Mouse (Mus musculus): ENCODE results near the gene Ahdc1. TPM values are rescaled to one million over a fixed set of nuclear protein-coding genes. Genes with fewer than 3 reads are reported as not detected.
A peak's percentile ranks its signal among the peaks of the same experiment; 100 is the strongest.
"Not testable (repeated sequence)": the region's sequence is repeated elsewhere in the genome, so short reads cannot be mapped to it uniquely, and the experiment has no call there.

The Ahdc1 gene
- total RNA-seq, 2 experiments from 2014 or later: 2.9 TPM; not detected in 1

GRCm38 (mm10) chr4:133090276-133090719 lies 79.2 kb downstream of the Ahdc1 start:
- ATAC-seq (replicated peaks; ENCODE audit: low FRiP score, poor library complexity, severe bottlenecking): no peak

- no peak for ATAC-seq (replicated peaks; ENCODE audit: low FRiP score, poor library complexity, severe bottlenecking)
These were observed 79.8 kb downstream of the Ahdc1 start for GRCm38 (mm10) chr4:133090720-133091458.

- no peak for ATAC-seq (replicated peaks; ENCODE audit: low FRiP score, poor library complexity, severe bottlenecking)
These were observed 80.4 kb downstream of the Ahdc1 start for GRCm38 (mm10) chr4:133091459-133091785.

GRCm38 (mm10) chr4:133092453-133092901 lies 81.4 kb downstream of the Ahdc1 start:
- ATAC-seq (replicated peaks; ENCODE audit: low FRiP score, poor library complexity, severe bottlenecking): no peak

- ATAC-seq (replicated peaks; ENCODE audit: low FRiP score, poor library complexity, severe bottlenecking): no peak
These were observed 82.0 kb downstream of the Ahdc1 start for GRCm38 (mm10) chr4:133093056-133093455.

- no peak for ATAC-seq (replicated peaks; ENCODE audit: low FRiP score, poor library complexity, severe bottlenecking)
These were observed 82.5 kb downstream of the Ahdc1 start for GRCm38 (mm10) chr4:133093481-133094033.

- ATAC-seq (replicated peaks; ENCODE audit: low FRiP score, poor library complexity, severe bottlenecking): no peak
These were observed 83.2 kb downstream of the Ahdc1 start for GRCm38 (mm10) chr4:133094255-133094654.

- ATAC-seq (replicated peaks; ENCODE audit: low FRiP score, poor library complexity, severe bottlenecking): peak; percentile 78
These were observed 84.1 kb downstream of the Ahdc1 start for GRCm38 (mm10) chr4:133094936-133095733.

GRCm38 (mm10) chr4:133095734-133096065 lies 84.6 kb downstream of the Ahdc1 start:
- ATAC-seq (replicated peaks; ENCODE audit: low FRiP score, poor library complexity, severe bottlenecking): not testable (repeated sequence)

GRCm38 (mm10) chr4:133096671-133097070 lies 85.6 kb downstream of the Ahdc1 start:
- not testable (repeated sequence) for ATAC-seq (replicated peaks; ENCODE audit: low FRiP score, poor library complexity, severe bottlenecking)

- ATAC-seq (replicated peaks; ENCODE audit: low FRiP score, poor library complexity, severe bottlenecking): no peak
These were observed 90.7 kb downstream of the Ahdc1 start for GRCm38 (mm10) chr4:133101751-133102150.

GRCm38 (mm10) chr4:133103525-133104193 lies 92.6 kb downstream of the Ahdc1 start:
- ATAC-seq (replicated peaks; ENCODE audit: low FRiP score, poor library complexity, severe bottlenecking): no peak

- no peak for ATAC-seq (replicated peaks; ENCODE audit: low FRiP score, poor library complexity, severe bottlenecking)
These were observed 93.1 kb downstream of the Ahdc1 start for GRCm38 (mm10) chr4:133104194-133104569.

- ATAC-seq (replicated peaks; ENCODE audit: low FRiP score, poor library complexity, severe bottlenecking): no peak
These were observed 95.6 kb downstream of the Ahdc1 start for GRCm38 (mm10) chr4:133106691-133107090.

- ATAC-seq (replicated peaks; ENCODE audit: low FRiP score, poor library complexity, severe bottlenecking): no peak
These were observed 96.8 kb downstream of the Ahdc1 start for GRCm38 (mm10) chr4:133107788-133108281.

GRCm38 (mm10) chr4:133108481-133109334 lies 97.6 kb downstream of the Ahdc1 start:
- ATAC-seq (replicated peaks; ENCODE audit: low FRiP score, poor library complexity, severe bottlenecking): no peak

- no peak for ATAC-seq (replicated peaks; ENCODE audit: low FRiP score, poor library complexity, severe bottlenecking)
These were observed 98.3 kb downstream of the Ahdc1 start for GRCm38 (mm10) chr4:133109335-133109801.

- ATAC-seq (replicated peaks; ENCODE audit: low FRiP score, poor library complexity, severe bottlenecking): no peak
These were observed 101.2 kb downstream of the Ahdc1 start for GRCm38 (mm10) chr4:133112175-133112838.
